Mouse (Mus musculus): Measurements from ENCODE around the gene Cds1. TPM values are rescaled to one million over a fixed set of nuclear protein-coding genes. Genes with fewer than 3 reads are reported as not detected.

The Cds1 gene
- polyA plus RNA-seq, 1 experiment: 22.7 TPM

DNA sequence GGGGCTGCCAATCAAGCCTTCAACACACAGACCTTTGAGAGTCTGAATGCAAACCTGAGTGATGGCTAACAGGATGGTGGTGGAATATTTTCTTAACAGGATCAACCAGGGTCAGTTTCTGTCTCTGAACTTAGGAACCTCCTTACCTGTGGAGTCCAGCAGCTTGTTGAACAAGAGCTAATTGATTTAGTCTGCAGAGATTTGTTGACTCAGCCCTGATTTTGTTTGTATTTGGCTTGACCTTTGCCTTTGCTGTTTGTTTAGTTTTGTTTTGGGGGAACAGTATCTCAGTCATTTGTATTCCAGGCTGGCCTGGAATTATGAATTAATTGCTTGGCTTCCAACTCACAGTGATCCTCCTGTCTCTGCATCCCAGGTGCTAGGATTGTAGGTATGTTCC lies 7.3 kb upstream of the Cds1 start:
- DNase-seq: no peak
- H3K36me3 ChIP-seq (ENCODE audit: control insufficient read depth, insufficient read depth, low read length): no peaks in the 10 kb centered on the region
- H3K4me1 ChIP-seq (replicated peaks; ENCODE audit: control insufficient read depth, insufficient read depth, low read length): no peaks in the 10 kb centered on the region
- TF ChIP-seq POLR2A (IDR thresholded peaks at IDR 0.05; ENCODE audit: control insufficient read depth, extremely low read depth, insufficient read depth, low read length, poor library complexity): no peak
- no peak for TF ChIP-seq CTCF (IDR thresholded peaks at IDR 0.05; ENCODE audit: borderline replicate concordance, control insufficient read depth, extremely low read depth, insufficient read depth, low read length, poor library complexity)
- no peak overlapping the region for H3K4me3 ChIP-seq (ENCODE audit: control insufficient read depth, insufficient read depth, low read length)
- no peak overlapping the region for H3K27ac ChIP-seq (ENCODE audit: control insufficient read depth, insufficient read depth, low read length)
- H3K27me3 ChIP-seq (ENCODE audit: control insufficient read depth, insufficient read depth, low read length): no peaks in the 10 kb centered on the region

DNA sequence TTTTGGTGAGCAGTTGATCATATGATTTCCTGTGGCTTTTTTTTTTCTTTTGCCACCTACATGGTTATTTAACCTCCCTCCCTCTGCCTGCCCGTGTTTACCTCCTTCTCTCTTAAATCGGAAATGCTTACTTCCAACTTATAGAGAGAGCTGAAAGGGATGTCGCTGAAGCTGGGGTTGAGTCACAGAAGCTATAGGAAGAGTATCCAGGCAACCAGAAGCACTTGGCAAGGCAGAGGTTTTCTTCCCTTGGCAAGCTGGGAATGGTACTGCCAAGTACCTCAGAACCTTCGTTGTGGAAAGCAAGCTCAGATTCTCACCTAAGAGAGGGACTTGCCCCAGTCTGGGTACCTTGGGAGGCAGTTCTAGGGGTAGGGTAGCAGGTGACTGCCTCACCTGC lies 3.2 kb upstream of the Cds1 start:
- no peak for TF ChIP-seq POLR2A (IDR thresholded peaks at IDR 0.05; ENCODE audit: control insufficient read depth, extremely low read depth, insufficient read depth, low read length, poor library complexity)
- no peak for TF ChIP-seq CTCF (IDR thresholded peaks at IDR 0.05; ENCODE audit: borderline replicate concordance, control insufficient read depth, extremely low read depth, insufficient read depth, low read length, poor library complexity)
- Histone ChIP-seq H3K36me3 (ENCODE audit: control insufficient read depth, insufficient read depth, low read length) (no peaks in the 10 kb centered on the region), H3K4me1 (replicated peaks; ENCODE audit: control insufficient read depth, insufficient read depth, low read length) (peaks cover 10% of the 10 kb centered on the region; the same call in 1 of the 2 replicates), H3K27me3 (ENCODE audit: control insufficient read depth, insufficient read depth, low read length) (peaks cover 10% of the 10 kb centered on the region; the same call in 1 of the 2 replicates), H3K4me3 (ENCODE audit: control insufficient read depth, insufficient read depth, low read length) (no peak overlapping the region), H3K27ac (ENCODE audit: control insufficient read depth, insufficient read depth, low read length) (no peak overlapping the region)
- no peak for DNase-seq
- WGBS: 12% methylated on average over 4 of the region's 4 CpGs

DNA sequence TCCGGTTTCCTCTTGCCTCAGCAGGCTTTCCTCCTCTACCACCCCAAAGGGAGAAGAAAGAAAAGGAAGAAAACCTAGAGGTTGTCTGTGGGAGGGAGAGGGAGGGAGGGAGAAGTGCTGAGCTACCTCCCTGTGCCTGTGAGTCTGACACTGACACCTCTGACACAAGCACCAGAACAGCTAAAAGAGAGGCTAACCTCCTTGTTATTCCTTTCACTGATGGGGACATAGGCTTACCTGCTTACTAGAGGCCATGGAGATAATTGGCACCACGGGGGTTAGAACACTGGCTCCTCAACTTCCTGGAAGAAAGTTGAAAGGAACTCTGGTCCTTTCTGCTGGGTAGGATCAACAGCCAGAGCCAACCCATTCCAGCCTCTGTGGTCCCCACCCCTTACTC lies 1.4 kb upstream of the Cds1 start:
- no peak overlapping the region for H3K27ac ChIP-seq (ENCODE audit: control insufficient read depth, insufficient read depth, low read length)
- H3K4me3 ChIP-seq (ENCODE audit: control insufficient read depth, insufficient read depth, low read length): no peak overlapping the region
- H3K36me3 ChIP-seq (ENCODE audit: control insufficient read depth, insufficient read depth, low read length): no peaks in the 10 kb centered on the region
- peaks cover 10% of the 10 kb centered on the region; the same call in 1 of the 2 replicates for H3K27me3 ChIP-seq (ENCODE audit: control insufficient read depth, insufficient read depth, low read length)
- no peak for DNase-seq
- WGBS: 21% methylated on average over 2 of the region's 2 CpGs
- TF ChIP-seq POLR2A (IDR thresholded peaks at IDR 0.05; ENCODE audit: control insufficient read depth, extremely low read depth, insufficient read depth, low read length, poor library complexity) (no peak), CTCF (IDR thresholded peaks at IDR 0.05; ENCODE audit: borderline replicate concordance, control insufficient read depth, extremely low read depth, insufficient read depth, low read length, poor library complexity) (no peak)
- peaks cover 10% of the 10 kb centered on the region; the same call in 1 of the 2 replicates for H3K4me1 ChIP-seq (replicated peaks; ENCODE audit: control insufficient read depth, insufficient read depth, low read length)

DNA sequence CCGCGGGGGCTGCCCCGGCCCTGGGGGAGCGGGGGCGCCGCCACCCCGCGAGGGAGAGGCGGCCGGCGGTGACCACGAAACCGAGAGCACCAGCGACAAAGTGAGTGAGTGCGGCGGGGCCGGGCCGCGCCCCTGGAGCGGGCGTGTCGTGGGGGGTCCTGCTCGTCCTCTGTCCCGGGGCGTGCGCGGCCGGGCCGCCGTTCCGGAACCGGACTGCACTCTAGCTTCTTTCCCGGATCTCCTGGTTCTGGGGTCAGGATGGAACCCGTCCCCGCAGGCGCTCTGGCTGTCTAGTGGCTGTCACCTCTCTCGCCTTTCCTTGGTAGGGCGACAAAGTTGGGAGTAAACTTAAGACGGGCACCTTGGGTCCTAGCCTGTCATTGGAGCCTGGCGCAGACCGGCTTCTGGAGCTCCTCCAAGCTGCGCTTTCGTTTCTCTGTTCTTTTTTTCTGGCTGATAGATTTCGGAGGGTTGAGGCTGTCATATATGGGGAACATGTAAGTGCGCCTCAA lies 516 bp downstream of the Cds1 start:
- peaks cover 10% of the 10 kb centered on the region; the same call in 1 of the 2 replicates for H3K27me3 ChIP-seq (ENCODE audit: control insufficient read depth, insufficient read depth, low read length)
- no peaks in the 10 kb centered on the region for H3K36me3 ChIP-seq (ENCODE audit: control insufficient read depth, insufficient read depth, low read length)
- peaks cover 10% of the 10 kb centered on the region; the same call in 1 of the 2 replicates for H3K4me1 ChIP-seq (replicated peaks; ENCODE audit: control insufficient read depth, insufficient read depth, low read length)
- peak; percentile 9 for DNase-seq
- no peak overlapping the region for H3K27ac ChIP-seq (ENCODE audit: control insufficient read depth, insufficient read depth, low read length)
- H3K4me3 ChIP-seq (ENCODE audit: control insufficient read depth, insufficient read depth, low read length): peak overlapping the region; percentile 41
- WGBS: 1% methylated on average over 45 of the region's 45 CpGs
- TF ChIP-seq CTCF (IDR thresholded peaks at IDR 0.05; ENCODE audit: borderline replicate concordance, control insufficient read depth, extremely low read depth, insufficient read depth, low read length, poor library complexity): no peak
- TF ChIP-seq POLR2A (IDR thresholded peaks at IDR 0.05; ENCODE audit: control insufficient read depth, extremely low read depth, insufficient read depth, low read length, poor library complexity): no peak

DNA sequence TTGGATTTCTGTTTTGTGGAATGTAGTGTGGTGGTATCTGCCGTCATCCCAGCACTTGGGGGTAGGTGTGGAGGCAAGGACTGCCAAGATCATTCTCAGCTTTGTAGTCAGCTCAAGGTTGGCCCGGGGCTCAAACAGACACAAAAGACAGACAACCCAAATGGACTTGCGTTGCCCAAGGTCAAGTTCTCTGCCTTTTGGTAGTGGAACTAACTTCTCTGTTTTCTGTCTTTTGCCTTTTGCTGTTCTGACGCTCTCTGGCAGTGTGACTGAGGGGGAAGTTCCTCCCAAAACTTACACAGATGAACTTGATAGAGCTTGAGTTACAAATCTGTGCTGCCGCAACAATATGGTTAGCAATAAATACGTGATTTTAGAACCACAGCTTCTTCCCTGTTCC lies 1.3 kb downstream of the Cds1 start:
- TF ChIP-seq POLR2A (IDR thresholded peaks at IDR 0.05; ENCODE audit: control insufficient read depth, extremely low read depth, insufficient read depth, low read length, poor library complexity): no peak
- H3K27ac ChIP-seq (ENCODE audit: control insufficient read depth, insufficient read depth, low read length): no peak overlapping the region

DNA sequence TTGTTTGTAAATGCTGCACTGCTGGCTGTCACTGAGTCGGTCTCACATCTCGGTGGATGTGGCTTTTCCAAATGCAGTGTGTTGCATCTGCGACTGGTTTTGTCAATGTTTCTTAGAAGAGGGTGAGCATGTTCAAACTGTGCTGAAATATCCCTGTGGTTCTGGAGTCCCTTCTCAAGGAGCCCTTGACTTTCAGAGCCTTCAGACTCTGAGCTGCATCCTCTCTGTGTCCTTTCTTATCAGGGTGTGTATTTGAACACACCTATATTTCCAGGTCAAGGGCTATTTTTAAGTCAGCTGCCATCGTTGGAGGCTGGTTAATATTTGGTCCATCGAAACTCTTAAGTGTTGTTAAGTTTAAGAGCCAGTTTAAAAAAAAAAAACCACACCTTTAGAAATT lies 2.2 kb downstream of the Cds1 start:
- peaks cover 10% of the 10 kb centered on the region; the same call in 1 of the 2 replicates for H3K27me3 ChIP-seq (ENCODE audit: control insufficient read depth, insufficient read depth, low read length)

More for the DNA sequence above, 1.3 kb downstream of the Cds1 start:
- no peaks in the 10 kb centered on the region for H3K36me3 ChIP-seq (ENCODE audit: control insufficient read depth, insufficient read depth, low read length)
- peaks cover 10% of the 10 kb centered on the region; the same call in 1 of the 2 replicates for H3K4me1 ChIP-seq (replicated peaks; ENCODE audit: control insufficient read depth, insufficient read depth, low read length)
- DNase-seq: no peak
- peaks cover 10% of the 10 kb centered on the region; the same call in 1 of the 2 replicates for H3K27me3 ChIP-seq (ENCODE audit: control insufficient read depth, insufficient read depth, low read length)
- 8% methylated on average over 6 of the region's 6 CpGs for WGBS
- no peak overlapping the region for H3K4me3 ChIP-seq (ENCODE audit: control insufficient read depth, insufficient read depth, low read length)

DNA sequence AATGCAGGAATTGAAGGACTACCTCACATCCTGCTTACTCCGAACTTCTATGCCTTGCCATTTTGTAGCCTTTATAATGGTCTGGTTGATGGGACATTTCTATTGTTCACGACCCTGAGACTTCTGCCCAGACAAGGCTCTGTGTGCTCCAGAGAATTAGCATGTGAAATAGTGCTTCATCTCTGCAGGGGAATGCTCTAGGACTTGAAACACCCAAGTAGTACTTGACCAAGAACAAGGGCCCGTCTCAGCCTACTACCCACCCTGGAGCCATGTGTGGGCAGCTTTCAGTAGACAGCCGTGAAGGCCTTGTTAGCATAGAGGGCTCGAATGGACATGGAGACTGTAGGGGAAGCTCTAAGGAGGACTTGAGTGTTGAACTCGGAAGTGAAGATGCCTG lies 2.6 kb downstream of the Cds1 start:
- peaks cover 10% of the 10 kb centered on the region; the same call in 1 of the 2 replicates for H3K27me3 ChIP-seq (ENCODE audit: control insufficient read depth, insufficient read depth, low read length)
- no peak for DNase-seq
- H3K4me1 ChIP-seq (replicated peaks; ENCODE audit: control insufficient read depth, insufficient read depth, low read length): peaks cover 10% of the 10 kb centered on the region; the same call in 1 of the 2 replicates
- 87% methylated on average over 6 of the region's 6 CpGs for WGBS
- TF ChIP-seq CTCF (IDR thresholded peaks at IDR 0.05; ENCODE audit: borderline replicate concordance, control insufficient read depth, extremely low read depth, insufficient read depth, low read length, poor library complexity) (no peak), POLR2A (IDR thresholded peaks at IDR 0.05; ENCODE audit: control insufficient read depth, extremely low read depth, insufficient read depth, low read length, poor library complexity) (no peak)
- no peaks in the 10 kb centered on the region for H3K36me3 ChIP-seq (ENCODE audit: control insufficient read depth, insufficient read depth, low read length)
- H3K27ac ChIP-seq (ENCODE audit: control insufficient read depth, insufficient read depth, low read length): no peak overlapping the region
- H3K4me3 ChIP-seq (ENCODE audit: control insufficient read depth, insufficient read depth, low read length): no peak overlapping the region

More for the DNA sequence above, 2.2 kb downstream of the Cds1 start:
- H3K27ac ChIP-seq (ENCODE audit: control insufficient read depth, insufficient read depth, low read length): no peak overlapping the region
- no peak overlapping the region for H3K4me3 ChIP-seq (ENCODE audit: control insufficient read depth, insufficient read depth, low read length)
- 55% methylated on average over 5 of the region's 5 CpGs for WGBS
- no peak for TF ChIP-seq POLR2A (IDR thresholded peaks at IDR 0.05; ENCODE audit: control insufficient read depth, extremely low read depth, insufficient read depth, low read length, poor library complexity)
- no peak for TF ChIP-seq CTCF (IDR thresholded peaks at IDR 0.05; ENCODE audit: borderline replicate concordance, control insufficient read depth, extremely low read depth, insufficient read depth, low read length, poor library complexity)
- DNase-seq: no peak
- no peaks in the 10 kb centered on the region for H3K36me3 ChIP-seq (ENCODE audit: control insufficient read depth, insufficient read depth, low read length)
- H3K4me1 ChIP-seq (replicated peaks; ENCODE audit: control insufficient read depth, insufficient read depth, low read length): peaks cover 10% of the 10 kb centered on the region; the same call in 1 of the 2 replicates

Data from thymus, adult 2 months (tissue).